8 mouse cellular contexts compared by ENCODE assay signal in the genomic region with DNA sequence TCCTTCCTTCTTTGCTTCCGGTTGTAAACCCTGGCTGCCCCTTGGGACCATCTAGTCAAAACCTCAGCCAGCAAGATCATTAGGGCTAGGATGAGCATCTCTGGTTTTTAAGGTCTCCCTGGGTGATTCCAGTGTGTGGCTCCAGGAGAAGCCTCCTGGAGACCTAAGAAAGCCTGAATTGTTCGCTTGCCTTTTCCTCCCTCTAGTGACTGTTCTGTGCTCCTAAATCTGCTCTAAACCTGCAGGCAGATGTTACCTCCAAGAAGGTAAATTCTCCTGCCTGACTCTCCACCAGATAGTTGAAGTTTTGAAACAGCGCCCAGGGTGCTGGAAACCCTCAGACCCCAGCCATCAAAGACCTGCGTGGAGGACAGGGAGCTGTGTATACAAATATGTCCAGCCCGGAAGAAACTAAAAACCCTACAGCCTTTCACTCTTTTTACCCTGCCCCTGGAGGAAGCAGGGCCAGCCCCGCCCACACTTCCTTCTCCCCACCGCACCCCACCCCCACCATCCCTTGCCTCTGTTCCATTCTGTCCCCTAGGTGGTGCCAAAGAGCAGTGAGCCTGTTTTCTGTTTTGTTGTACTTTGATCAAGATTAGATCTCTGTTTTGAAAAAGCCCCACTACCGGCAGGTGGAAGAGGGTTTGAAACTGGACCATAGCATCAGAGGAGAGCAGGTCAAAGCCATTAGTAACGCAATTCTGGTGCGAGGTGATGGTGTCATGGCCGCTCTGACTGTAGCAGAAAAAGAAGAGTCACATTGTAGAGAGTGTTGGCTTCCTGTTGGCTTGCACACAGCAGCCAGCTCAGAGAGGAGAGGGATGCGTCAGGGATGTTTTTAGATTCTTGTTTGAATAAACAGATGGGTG. TPM values are rescaled to one million over a fixed set of nuclear protein-coding genes. Genes with fewer than 3 reads are reported as not detected.
DNase-seq lines count a peak whose midpoint lies in the region; ATAC-seq and TF ChIP-seq lines count a peak whose summit lies in the region.

No protein-coding gene starts in this region.

- ATAC-seq in forebrain, postnatal 0 days, result peak; percentile 71
- ATAC-seq in hindbrain, embryonic 13.5 days (ENCODE audit: low FRiP score), result peak; percentile 63; the same call in 1 of the 2 replicates
- no peak for ATAC-seq in erythroid progenitor cell, adult 5-6 weeks (replicated peaks; ENCODE audit: low FRiP score, poor library complexity, severe bottlenecking)

- 9% methylated on average over 12 of the region's 12 CpGs for WGBS in forebrain, postnatal 0 days
- WGBS in hindbrain, embryonic 13.5 days, result 12% methylated on average over 12 of the region's 12 CpGs
- WGBS in macrophage (ENCODE audit: missing documents), result 5% methylated on average over 11 of the region's 12 CpGs

- DNase-seq in NIH3T3 (ENCODE audit: low read depth), result peak; percentile 86
- peak; percentile 13 for DNase-seq in cerebellum, adult 11-12 months
- DNase-seq in forebrain, postnatal 0 days, result peak; percentile 78
- DNase-seq in layer of hippocampus, postnatal 14 days (ENCODE audit: low spot score in 2 of 2), result peak; percentile 55 to 63
- DNase-seq in right cerebral cortex, postnatal 4 days, result peak; percentile 61

- H3K36me3 ChIP-seq in forebrain, postnatal 0 days (ENCODE audit: insufficient read depth), result no peaks in the 10 kb centered on the region
- no peaks in the 10 kb centered on the region for H3K36me3 ChIP-seq in hindbrain, embryonic 13.5 days
- no peaks in the 10 kb centered on the region for H3K36me3 ChIP-seq in macrophage (ENCODE audit: inconsistent target)

- TF ChIP-seq CTCF in forebrain, postnatal 0 days (IDR thresholded peaks at IDR 0.05; ENCODE audit: low read depth), result peak; percentile 65

- peak overlapping the region; percentile 32 for H3K4me2 ChIP-seq in forebrain, postnatal 0 days (ENCODE audit: low read depth)
- H3K4me2 ChIP-seq in hindbrain, embryonic 13.5 days, result peak overlapping the region; percentile 40

- peak overlapping the region; percentile 46 for H3K9ac ChIP-seq in forebrain, postnatal 0 days
- no peak overlapping the region for H3K9ac ChIP-seq in hindbrain, embryonic 13.5 days

- no peaks in the 10 kb centered on the region for H3K27me3 ChIP-seq in forebrain, postnatal 0 days (ENCODE audit: insufficient read depth, low read length)
- no peaks in the 10 kb centered on the region for H3K27me3 ChIP-seq in hindbrain, embryonic 13.5 days

- no peaks in the 10 kb centered on the region for H3K79me2 ChIP-seq in macrophage (ENCODE audit: inconsistent target)

- no peaks in the 10 kb centered on the region for H3K4me1 ChIP-seq in forebrain, postnatal 0 days (ENCODE audit: insufficient read depth)
- peaks cover 12% of the 10 kb centered on the region; the same call in 1 of the 2 replicates for H3K4me1 ChIP-seq in hindbrain, embryonic 13.5 days (replicated peaks)

- peak overlapping the region; percentile 17 for H3K4me3 ChIP-seq in forebrain, postnatal 0 days (ENCODE audit: low read depth, low read length)
- H3K4me3 ChIP-seq in hindbrain, embryonic 13.5 days, result no peak overlapping the region
- peak overlapping the region; percentile 20; the same call in 1 of the 2 replicates for H3K4me3 ChIP-seq in macrophage (ENCODE audit: inconsistent target)

- 0 out of 2 replicates have a peak overlapping the region, but pooled peaks have one; percentile 35 for H3K27ac ChIP-seq in forebrain, postnatal 0 days (ENCODE audit: low read depth, low read length)
- no peak overlapping the region for H3K27ac ChIP-seq in hindbrain, embryonic 13.5 days
- peak overlapping the region; percentile 37; the same call in 1 of the 2 replicates for H3K27ac ChIP-seq in macrophage

- no peaks in the 10 kb centered on the region for H3K9me3 ChIP-seq in forebrain, postnatal 0 days (ENCODE audit: low read length)
- H3K9me3 ChIP-seq in hindbrain, embryonic 13.5 days, result no peaks in the 10 kb centered on the region

RNA-seq across cellular contexts. Expression of a gene that starts 22.0 kb away (rescaled TPM):
- 2.5 and 5.0 TPM in 2 replicates for total RNA-seq in forebrain, postnatal 0 days (2014; rRNA removed)
- 2.9 and 4.6 TPM in 2 replicates for polyA plus RNA-seq in forebrain, postnatal 0 days (2015; fragmentation: Nextera tagmentation; extraction: Ambion mirVana)
- 1.9 and 3.0 TPM in 2 replicates for polyA plus RNA-seq in hindbrain, embryonic 13.5 days (2015; fragmentation: Nextera tagmentation; extraction: Ambion mirVana)
- 1 to 10 TPM; 2.3 to 5.2 TPM for total RNA-seq in layer of hippocampus, postnatal 14 days (2021)
- not detected for total RNA-seq in macrophage (2018; cell fraction: chromatin; rRNA removed)
- under 1 TPM in 1 of 26 experiments, not detected in 25; 0.19 TPM for total RNA-seq in macrophage (2018; cell fraction: cytosol; rRNA removed)
- total RNA-seq in macrophage (2018; cell fraction: nucleus; rRNA removed), result not detected
- not detected in 3 replicates for polyA plus RNA-seq in macrophage (2018)
- not detected in 2 replicates for total RNA-seq in erythroid progenitor cell, adult 5-6 weeks (2015; ENCODE audit: low replicate concordance)
- total RNA-seq in erythroid progenitor cell, adult 5-6 weeks (2017; ENCODE audit: low replicate concordance), result not detected in 2 replicates

RNA-seq across cellular contexts. Expression of a gene that starts 32.9 kb away (rescaled TPM):
- 49.5 and 74.5 TPM in 2 replicates for total RNA-seq in forebrain, postnatal 0 days (2014; rRNA removed)
- 48.4 and 73.6 TPM in 2 replicates for polyA plus RNA-seq in forebrain, postnatal 0 days (2015; fragmentation: Nextera tagmentation; extraction: Ambion mirVana)
- 76.4 and 89.0 TPM in 2 replicates for polyA plus RNA-seq in hindbrain, embryonic 13.5 days (2015; fragmentation: Nextera tagmentation; extraction: Ambion mirVana)
- 100 to 1,000 TPM; 233 to 237 TPM for total RNA-seq in layer of hippocampus, postnatal 14 days (2021)
- 100 to 1,000 TPM; 166 to 430 (median 279) TPM for total RNA-seq in macrophage (2018; cell fraction: chromatin; rRNA removed)
- 100 to 1,000 TPM in 13 of 26 experiments, 10 to 100 TPM in 13; 78.0 to 147 (median 104) TPM for total RNA-seq in macrophage (2018; cell fraction: cytosol; rRNA removed)
- 100 to 1,000 TPM; 112 to 337 (median 214) TPM for total RNA-seq in macrophage (2018; cell fraction: nucleus; rRNA removed)
- 91.6 to 141 TPM (median 130 TPM) in 3 replicates for polyA plus RNA-seq in macrophage (2018)
- 27.2 and 35.3 TPM in 2 replicates for total RNA-seq in erythroid progenitor cell, adult 5-6 weeks (2015; ENCODE audit: low replicate concordance)
- total RNA-seq in erythroid progenitor cell, adult 5-6 weeks (2017; ENCODE audit: low replicate concordance), result 23.0 and 23.6 TPM in 2 replicates

Comparison
In these comparisons a context has a peak if more than half of its experiments do, and no peak if none do; other contexts are left out.
1. DNase-seq: peak in every context shown above with its lines; median percentile 86 in NIH3T3; 78 in forebrain, postnatal 0 days; 61 in right cerebral cortex, postnatal 4 days; 59 in layer of hippocampus, postnatal 14 days; 13 in cerebellum, adult 11-12 months.